Mouse (Mus musculus) MEL (cell line): ENCODE data around the gene C1qtnf5. TPM values are rescaled to one million over a fixed set of nuclear protein-coding genes. Genes with fewer than 3 reads are reported as not detected.
A peak's percentile ranks its signal among the peaks of the same experiment; 100 is the strongest.

Source experiments
- DNase-seq: peaks from one replicate; pipeline ENCODE4 v3.0.0; 2011; ENCODE audit warnings: low read depth, low spot score
- H3K27ac ChIP-seq: 2 replicates; pipeline ENCODE4 v1.5.1; 2012; ENCODE audit warnings: low read depth, mild to moderate bottlenecking, control low read depth, low read length, moderate library complexity; ENCODE audit not compliant: control insufficient read depth
- H3K27me3 ChIP-seq, 2 experiments: fragments of 150-350 bp in 1 of 2; sonication (generic) in 1 of 2; 2 replicates each; pipeline ENCODE4 v1.6.1; 2012; ENCODE audit warnings: low read length in 2 of 2, mild to moderate bottlenecking in 2 of 2, improper control_type of control experiment in 1 of 2, moderate library complexity in 1 of 2; ENCODE audit not compliant: insufficient read depth in 2 of 2, control insufficient read depth in 1 of 2
- H3K36me3 ChIP-seq, 2 experiments: 2 replicates each; pipeline ENCODE4 v1.6.1; 2012 to 2014; ENCODE audit warnings: low read length in 2 of 2, improper control_type of control experiment in 1 of 2, inconsistent platforms in 1 of 2, mild to moderate bottlenecking in 1 of 2; ENCODE audit not compliant: insufficient read depth in 2 of 2, control insufficient read depth in 1 of 2
- H3K4me1 ChIP-seq, 2 experiments: fragments of 150-350 bp in 1 of 2; sonication (generic) in 1 of 2; 2 replicates each; pipeline ENCODE4 v1.6.1; 2012; ENCODE audit warnings: low read length in 2 of 2, improper control_type of control experiment in 1 of 2, mild to moderate bottlenecking in 1 of 2; ENCODE audit not compliant: insufficient read depth in 2 of 2, control insufficient read depth in 1 of 2
- H3K4me3 ChIP-seq, 2 experiments: fragments of 150-350 bp in 1 of 2; sonication (generic) in 1 of 2; 2 replicates each; pipeline ENCODE4 v1.5.1; 2012; ENCODE audit warnings: low read depth in 2 of 2, low read length in 2 of 2, mild to moderate bottlenecking in 2 of 2, moderate library complexity in 2 of 2, control low read depth in 1 of 2, improper control_type of control experiment in 1 of 2; ENCODE audit not compliant: control insufficient read depth in 1 of 2, insufficient read depth in 1 of 2
- H3K79me2 ChIP-seq: 2 replicates; pipeline ENCODE4 v1.6.1; 2012; ENCODE audit warnings: mild to moderate bottlenecking, low read length, moderate library complexity; ENCODE audit not compliant: control insufficient read depth, poor library complexity, insufficient read depth
- H3K9ac ChIP-seq: 2 replicates; pipeline ENCODE4 v1.6.1; 2012; ENCODE audit warnings: low read depth, mild to moderate bottlenecking, control low read depth, low read length, moderate library complexity; ENCODE audit not compliant: control insufficient read depth, poor library complexity, severe bottlenecking
- H3K9me3 ChIP-seq: fragments of 150-350 bp; sonication (generic); replicated peaks from 2 replicates; pipeline ENCODE4 v1.6.1; 2012; ENCODE audit warnings: mild to moderate bottlenecking, low read length, improper control_type of control experiment, moderate library complexity; ENCODE audit not compliant: insufficient read depth
- BHLHE40 ChIP-seq: IDR thresholded peaks from 2 replicates; pipeline ENCODE4 v1.6.1; 2012; ENCODE audit warnings: low read depth, mild to moderate bottlenecking, inconsistent platforms, low read length, improper control_type of control experiment, borderline replicate concordance
- CHD2 ChIP-seq: IDR thresholded peaks from 2 replicates; pipeline ENCODE4 v1.6.1; 2011; ENCODE audit warnings: low read length, improper control_type of control experiment
- CTCF ChIP-seq, 3 experiments: IDR thresholded peaks in 2 of 3; conservative IDR thresholded peaks in 1 of 3; 2 replicates each; pipeline ENCODE4 v1.5.1; 2011 to 2012; ENCODE audit warnings: low read length in 3 of 3, low read depth in 2 of 3, mild to moderate bottlenecking in 2 of 3, improper control_type of control experiment in 1 of 3, inconsistent platforms in 1 of 3, mixed read lengths in 1 of 3, moderate library complexity in 1 of 3; ENCODE audit not compliant: control insufficient read depth in 1 of 3, insufficient read depth in 1 of 3, poor library complexity in 1 of 3, severe bottlenecking in 1 of 3
- E2F4 ChIP-seq: IDR thresholded peaks from 2 replicates; pipeline ENCODE4 v1.6.1; 2011; ENCODE audit warnings: low read depth, low read length, improper control_type of control experiment, borderline replicate concordance
- ELF1 ChIP-seq: IDR thresholded peaks from 2 replicates; pipeline ENCODE4 v1.6.1; 2014; ENCODE audit warnings: low read depth, mild to moderate bottlenecking, inconsistent platforms, low read length, improper control_type of control experiment, moderate library complexity
- ETS1 ChIP-seq: IDR thresholded peaks from 2 replicates; pipeline ENCODE4 v1.6.1; 2012; ENCODE audit warnings: low read depth, mild to moderate bottlenecking, inconsistent platforms, low read length, improper control_type of control experiment, moderate library complexity
- GATA1 ChIP-seq: IDR thresholded peaks from 2 replicates; pipeline ENCODE4 v1.6.1; 2011; ENCODE audit warnings: low read depth, low read length, improper control_type of control experiment
- MAFK ChIP-seq: IDR thresholded peaks from 2 replicates; pipeline ENCODE4 v1.6.1; 2011; ENCODE audit warnings: low read depth, mild to moderate bottlenecking, low read length, improper control_type of control experiment, borderline replicate concordance
- MAZ ChIP-seq: IDR thresholded peaks from 2 replicates; pipeline ENCODE4 v1.6.1; 2012; ENCODE audit warnings: low read depth, mild to moderate bottlenecking, inconsistent platforms, low read length, improper control_type of control experiment
- MXI1 ChIP-seq: IDR thresholded peaks from 2 replicates; pipeline ENCODE4 v1.6.1; 2011; ENCODE audit warnings: mild to moderate bottlenecking, low read depth, low read length, improper control_type of control experiment
- MYB ChIP-seq: IDR thresholded peaks from 2 replicates; pipeline ENCODE4 v1.6.1; 2011; ENCODE audit warnings: mild to moderate bottlenecking, low read depth, low read length, improper control_type of control experiment
- MYC ChIP-seq: IDR thresholded peaks from 2 replicates; pipeline ENCODE4 v1.6.1; 2011; ENCODE audit warnings: low read depth, mild to moderate bottlenecking, low read length, improper control_type of control experiment, moderate library complexity
- NELFE ChIP-seq: IDR thresholded peaks from 2 replicates; pipeline ENCODE4 v1.6.1; 2011; ENCODE audit warnings: low read depth, low read length, improper control_type of control experiment
- NRF1 ChIP-seq: IDR thresholded peaks from 2 replicates; pipeline ENCODE4 v1.6.1; 2014; ENCODE audit warnings: low read depth, mild to moderate bottlenecking, inconsistent platforms, low read length, improper control_type of control experiment, moderate library complexity; ENCODE audit not compliant: poor library complexity, insufficient read depth, severe bottlenecking
- POLR2AphosphoS2 ChIP-seq: IDR thresholded peaks from 2 replicates; pipeline ENCODE4 v1.6.1; 2011; ENCODE audit warnings: low read length, improper control_type of control experiment
- POLR2AphosphoS5 ChIP-seq: IDR thresholded peaks from 2 replicates; pipeline ENCODE4 v1.6.1; 2012; ENCODE audit warnings: low read depth, borderline replicate concordance, mild to moderate bottlenecking, inconsistent platforms, low read length, moderate library complexity, mixed read lengths
- RAD21 ChIP-seq: IDR thresholded peaks from 2 replicates; pipeline ENCODE4 v1.6.1; 2011; ENCODE audit warnings: mild to moderate bottlenecking, low read depth, low read length, improper control_type of control experiment
- SIN3A ChIP-seq: IDR thresholded peaks from 2 replicates; pipeline ENCODE4 v1.6.1; 2012; ENCODE audit warnings: low read length, improper control_type of control experiment, inconsistent platforms
- SMC3 ChIP-seq: IDR thresholded peaks from 2 replicates; pipeline ENCODE4 v1.6.1; 2011; ENCODE audit warnings: low read depth, low read length, improper control_type of control experiment
- TAL1 ChIP-seq: IDR thresholded peaks from 2 replicates; pipeline ENCODE4 v1.6.1; 2012; ENCODE audit warnings: mild to moderate bottlenecking, inconsistent platforms, low read length, moderate library complexity, mixed read lengths
- TBP ChIP-seq: IDR thresholded peaks from 2 replicates; pipeline ENCODE4 v1.8.0; 2011; ENCODE audit warnings: low read depth, low read length, improper control_type of control experiment
- TCF12 ChIP-seq: IDR thresholded peaks from 2 replicates; pipeline ENCODE4 v1.6.1; 2014; ENCODE audit warnings: low read depth, mild to moderate bottlenecking, inconsistent platforms, low read length, improper control_type of control experiment, moderate library complexity
- UBTF ChIP-seq: IDR thresholded peaks from 2 replicates; pipeline ENCODE4 v1.6.1; 2012; ENCODE audit warnings: low read depth, mild to moderate bottlenecking, inconsistent platforms, low read length, improper control_type of control experiment, moderate library complexity, borderline replicate concordance; ENCODE audit not compliant: insufficient read depth
- USF2 ChIP-seq, 2 experiments: IDR thresholded peaks; 2 replicates each; pipeline ENCODE4 v1.6.1; 2011 to 2012; ENCODE audit warnings: improper control_type of control experiment in 2 of 2, low read length in 2 of 2, borderline replicate concordance in 1 of 2, inconsistent platforms in 1 of 2, low read depth in 1 of 2, mild to moderate bottlenecking in 1 of 2; ENCODE audit not compliant: insufficient read depth in 1 of 2
- ZC3H11A ChIP-seq: IDR thresholded peaks from 2 replicates; pipeline ENCODE4 v1.6.1; 2012; ENCODE audit warnings: low read depth, mild to moderate bottlenecking, inconsistent platforms, low read length, improper control_type of control experiment
- ZKSCAN1 ChIP-seq: IDR thresholded peaks from 2 replicates; pipeline ENCODE4 v1.6.1; 2012; ENCODE audit warnings: low read depth, mild to moderate bottlenecking, inconsistent platforms, low read length, improper control_type of control experiment, moderate library complexity
- ZNF384 ChIP-seq: IDR thresholded peaks from 2 replicates; pipeline ENCODE4 v1.6.1; 2012; ENCODE audit warnings: low read depth, mild to moderate bottlenecking, inconsistent platforms, low read length, improper control_type of control experiment
- polyA plus RNA-seq, 2 experiments: library from polyadenylated mRNA; stranded (reverse) in 1 of 2; unstranded in 1 of 2; fragments of >175 nt in 1 of 2; fragments of >200 nt in 1 of 2; gene quantifications; 2 replicates each; pipeline versions ENCODE4 v1.2.1 to v1.2.4; 2012; ENCODE audit warnings: low replicate concordance in 2 of 2, low read depth in 1 of 2; ENCODE audit not compliant: insufficient read length in 2 of 2, insufficient read depth in 1 of 2, missing spikeins in 1 of 2
- total RNA-seq: library from RNA; depleted of rRNA; stranded (reverse); fragments of 300-350 nt; gene quantifications from 2 replicates; pipeline ENCODE4 v1.2.3, GENCODE M21; 2012

C1qtnf5 gene
- total and polyA plus RNA-seq, 3 experiments = 0.13 to 0.19 TPM; not detected in 1

DNA sequence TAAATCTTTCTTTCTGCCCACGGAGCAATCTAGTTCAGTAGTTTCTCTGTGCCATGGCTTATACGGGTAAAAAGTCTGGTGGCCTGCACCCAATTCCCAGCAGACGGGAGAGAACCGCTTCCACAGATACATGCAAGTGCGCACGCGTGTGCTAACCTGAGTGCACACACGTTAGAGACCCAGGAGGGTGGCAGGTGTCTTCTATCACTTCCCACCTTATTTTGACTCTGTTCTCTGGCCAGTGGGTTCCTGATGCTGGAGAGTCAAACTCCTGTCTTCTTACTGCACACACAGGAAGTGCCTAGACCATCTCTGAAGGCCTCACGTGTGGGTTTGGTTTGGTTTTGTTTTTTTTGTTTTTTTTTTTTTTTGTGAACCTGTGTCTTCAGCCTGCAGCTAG is 8.6 kb downstream of the C1qtnf5 start:
- no peak for TF ChIP-seq ZKSCAN1
- TF ChIP-seq POLR2AphosphoS2 = no peak
- no peak for TF ChIP-seq POLR2AphosphoS5
- no peak for TF ChIP-seq NRF1
- TF ChIP-seq MYC = no peak
- TF ChIP-seq BHLHE40 = no peak
- TF ChIP-seq NELFE = no peak
- no peak for TF ChIP-seq MYB
- TF ChIP-seq RAD21 = no peak
- no peak for TF ChIP-seq ELF1
- no peak for TF ChIP-seq MAZ
- no peak for TF ChIP-seq ZNF384
- TF ChIP-seq MAFK = no peak
- TF ChIP-seq USF2 (IDR thresholded peaks at IDR 0.05; ENCODE audit: borderline replicate concordance in 1 of 2, insufficient read depth in 1 of 2, low read depth in 1 of 2, low read length in 2 of 2) = no peak
- no peak for TF ChIP-seq GATA1
- TF ChIP-seq MXI1 = no peak
- TF ChIP-seq CHD2 = no peak
- H3K4me3 ChIP-seq = no peak overlapping the region
- H3K27ac ChIP-seq = no peak overlapping the region
- no peaks in the 10 kb centered on the region for H3K9me3 ChIP-seq
- DNase-seq = no peak
- H3K9ac ChIP-seq = no peak overlapping the region
- peaks cover 0 to 5% of the 10 kb centered on the region in 2 experiments; a peak in 2 of 4 replicates for H3K36me3 ChIP-seq
- peaks cover 14% of the 10 kb centered on the region for H3K79me2 ChIP-seq
- no peaks in the 10 kb centered on the region for H3K27me3 ChIP-seq
- H3K4me1 ChIP-seq = peaks cover 0 to 7% of the 10 kb centered on the region in 2 experiments; a peak in 2 of 4 replicates

DNA sequence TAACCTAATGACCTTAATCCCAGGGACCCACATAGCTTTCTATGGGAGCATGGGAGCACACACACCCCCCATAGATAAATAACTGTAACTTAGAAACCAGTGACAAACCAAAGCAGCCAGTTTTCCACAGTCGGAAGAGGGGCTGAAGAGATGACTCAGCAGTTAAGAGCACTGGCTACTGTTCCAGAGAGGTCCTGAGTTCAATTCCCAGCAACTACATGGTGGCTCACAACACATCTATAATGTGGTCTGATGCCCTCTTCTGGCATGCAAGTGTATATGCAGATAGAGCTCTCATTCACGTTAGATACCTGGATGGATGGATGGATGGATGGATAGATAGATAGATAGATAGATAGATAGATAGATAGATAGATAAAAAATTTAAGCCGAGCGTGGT is 9.1 kb downstream of the C1qtnf5 start:
- peaks cover 12% of the 10 kb centered on the region for H3K79me2 ChIP-seq
- DNase-seq = peak; percentile 39
- no peaks in the 10 kb centered on the region for H3K9me3 ChIP-seq
- no peak overlapping the region for H3K27ac ChIP-seq
- no peak overlapping the region for H3K9ac ChIP-seq
- no peak for TF ChIP-seq GATA1
- TF ChIP-seq ELF1 = no peak
- no peak for TF ChIP-seq POLR2AphosphoS2
- no peak for TF ChIP-seq MAFK
- no peak for TF ChIP-seq TCF12
- TF ChIP-seq ZKSCAN1 = no peak
- TF ChIP-seq TBP = no peak
- TF ChIP-seq E2F4 = no peak
- TF ChIP-seq BHLHE40 = no peak
- TF ChIP-seq ETS1 = no peak
- no peak for TF ChIP-seq SIN3A
- TF ChIP-seq USF2 (IDR thresholded peaks at IDR 0.05; ENCODE audit: borderline replicate concordance in 1 of 2, insufficient read depth in 1 of 2, low read depth in 1 of 2, low read length in 2 of 2) = no peak
- no peak; the same call in none of the 2 replicates for TF ChIP-seq RAD21
- no peak for TF ChIP-seq UBTF
- TF ChIP-seq SMC3 = peak; percentile 59
- TF ChIP-seq CTCF (IDR thresholded peaks at IDR 0.05 in 2 of 3, conservative IDR thresholded peaks at IDR 0.05 in 1 of 3; ENCODE audit: control insufficient read depth in 1 of 3, insufficient read depth in 1 of 3, low read depth in 2 of 3, low read length in 3 of 3, poor library complexity in 1 of 3, severe bottlenecking in 1 of 3) = peak; percentile 15 to 52 (median 42); a peak in 4 of 6 replicates
- no peak for TF ChIP-seq TAL1
- no peak for TF ChIP-seq CHD2
- TF ChIP-seq ZC3H11A = peak; percentile 8; the same call in 1 of the 2 replicates
- TF ChIP-seq, all 39 proteins: peak for 3
- Histone ChIP-seq H3K27me3 (no peaks in the 10 kb centered on the region), H3K4me1 (peaks cover 0 to 7% of the 10 kb centered on the region in 2 experiments; a peak in 2 of 4 replicates), H3K4me3 (no peak overlapping the region), H3K36me3 (peaks cover 0 to 5% of the 10 kb centered on the region in 2 experiments; a peak in 2 of 4 replicates)
